Comparison of ENCODE assay signal across 12 mouse cellular contexts in genomic region chr6:108903280-108903679, GRCm38 (mm10).
"Had no signal": no experiment of that assay in that cellular context is flagged by ENCODE, and none has a peak within 500 bp of the region (broad histone marks: within the 10 kb centered on the region; RNA-seq: fewer than 3 reads in every experiment).

No protein-coding gene starts in this region.

- H3K4me2 ChIP-seq: lung, embryonic 14.5 days; midbrain, embryonic 13.5 days; midbrain, embryonic 15.5 days; neural tube, embryonic 12.5 days had no signal

- H3K27ac ChIP-seq: midbrain, embryonic 10.5 days; midbrain, embryonic 13.5 days; midbrain, embryonic 15.5 days; neural tube, embryonic 12.5 days had no signal

- DNase-seq: lung, adult 18-20 months; lung, embryonic 14.5 days; lung, postnatal 10 days; lung, postnatal 4 days; right cerebral cortex, postnatal 14 days; thymus, adult 18-20 months; thymus, postnatal 14 days; thymus, postnatal 36 days had no signal

- H3K27me3 ChIP-seq: midbrain, embryonic 13.5 days; midbrain, embryonic 15.5 days; neural tube, embryonic 12.5 days had no signal

- H3K9ac ChIP-seq: lung, embryonic 14.5 days; midbrain, embryonic 13.5 days; midbrain, embryonic 15.5 days; neural tube, embryonic 12.5 days had no signal

- H3K36me3 ChIP-seq: midbrain, embryonic 10.5 days; midbrain, embryonic 13.5 days; midbrain, embryonic 15.5 days; neural tube, embryonic 12.5 days had no signal

- H3K4me3 ChIP-seq: midbrain, embryonic 10.5 days; midbrain, embryonic 13.5 days; midbrain, embryonic 15.5 days; neural tube, embryonic 12.5 days had no signal

- ATAC-seq: midbrain, embryonic 13.5 days; midbrain, embryonic 15.5 days had no signal

- H3K4me1 ChIP-seq: midbrain, embryonic 10.5 days; midbrain, embryonic 13.5 days; midbrain, embryonic 15.5 days; neural tube, embryonic 12.5 days had no signal

- H3K9me3 ChIP-seq: midbrain, embryonic 10.5 days; midbrain, embryonic 13.5 days; midbrain, embryonic 15.5 days; neural tube, embryonic 12.5 days had no signal
